Mouse (Mus musculus) left cerebral cortex, postnatal 14 days (tissue): ENCODE measurements around the gene Timd2. TPM values are rescaled to one million over a fixed set of nuclear protein-coding genes. Genes with fewer than 3 reads are reported as not detected.
"Not testable (repeated sequence)": the region's sequence is repeated elsewhere in the genome, so short reads cannot be mapped to it uniquely, and the experiment has no call there.

Experiments used
- DNase-seq, 2 experiments: peaks; one replicate each; pipeline ENCODE4 v3.0.0; 2021 to 2022; ENCODE audit warnings: low spot score in 2 of 2, mixed read lengths in 1 of 2
- intact Hi-C: fragments of 180-260 bp; cut with DNase I; formaldehyde crosslinking; loops from one replicate; pipeline ENCODE4 v1.15.1; 2025
- total RNA-seq, 2 experiments: library from RNA; stranded (reverse); gene quantifications; 2 replicates each; pipeline ENCODE4 v1.2.3; 2021

The Timd2 gene
- total RNA-seq, 2 experiments from 2014 or later, result not detected

DNA sequence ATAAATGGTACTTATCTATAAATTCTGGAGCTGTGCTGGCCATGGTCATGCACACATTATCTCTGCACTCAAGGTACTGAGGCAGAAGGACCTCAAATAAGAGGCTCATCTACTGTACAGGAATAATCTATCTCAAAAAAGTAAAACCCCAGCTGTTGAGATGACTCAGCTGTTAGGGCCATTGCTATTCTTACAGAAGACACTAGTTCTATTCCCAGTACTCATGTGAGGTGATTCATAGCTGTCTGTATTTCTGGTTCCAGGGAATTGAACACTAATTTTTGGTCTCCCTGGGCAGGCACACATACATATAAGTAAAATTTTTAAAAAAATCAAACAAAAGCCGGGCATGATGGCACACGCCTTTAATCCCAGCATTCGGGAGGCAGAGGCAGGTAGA is 39.8 kb downstream of the Timd2 start:
- no peak for DNase-seq
- intact Hi-C loops, result no loop called here

DNA sequence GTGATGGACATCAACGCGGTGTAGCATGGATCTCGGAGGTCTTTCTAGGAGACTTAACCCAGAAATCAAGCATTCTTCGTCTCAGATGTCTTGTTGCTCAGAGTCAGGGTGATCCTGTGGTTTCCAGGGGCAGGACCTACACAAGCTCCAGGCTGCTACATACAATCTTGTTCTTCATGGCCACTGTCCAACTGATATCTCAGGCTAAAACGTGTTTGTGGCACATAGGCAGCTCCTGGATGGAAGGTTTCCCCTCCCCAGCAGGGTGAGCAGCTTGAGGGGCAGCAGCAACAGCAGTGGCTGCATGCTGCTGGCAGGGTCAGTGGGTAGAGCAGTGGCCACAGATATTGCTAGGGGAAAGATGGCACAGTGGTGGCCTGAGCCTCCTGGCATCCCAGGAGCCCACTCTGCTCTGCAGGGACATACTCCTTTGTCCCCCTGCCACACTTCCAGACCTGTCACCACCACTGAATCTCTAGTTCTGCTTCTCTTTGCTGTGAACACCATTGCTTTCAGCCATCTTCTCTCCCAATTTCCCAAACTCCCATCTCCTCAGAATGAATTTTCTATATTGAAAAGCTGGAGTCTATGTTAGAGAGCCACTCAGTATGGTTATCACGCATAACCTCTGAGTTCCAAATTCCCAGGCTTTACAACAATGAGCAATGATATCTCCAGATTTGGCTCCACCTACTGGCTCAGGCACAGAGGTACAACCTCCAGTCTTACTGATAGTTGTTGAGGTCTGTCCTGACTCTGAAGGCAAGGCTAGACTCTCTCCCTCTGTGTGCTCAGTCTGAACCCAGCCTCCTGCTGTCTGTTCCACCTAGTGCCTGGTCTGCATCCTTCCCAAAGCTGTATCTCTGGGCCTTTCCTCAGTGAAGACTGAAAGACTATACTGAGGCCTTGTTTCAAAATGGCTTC is 41.0 kb downstream of the Timd2 start:
- DNase-seq, result peak; percentile 35 to 39
- intact Hi-C loops, result no loop called here

- intact Hi-C loops, result no loop called here
- DNase-seq, result no peak
Observed at GRCm38 (mm10) chr11:46663215-46663614, 43.6 kb downstream of the Timd2 start.

DNA sequence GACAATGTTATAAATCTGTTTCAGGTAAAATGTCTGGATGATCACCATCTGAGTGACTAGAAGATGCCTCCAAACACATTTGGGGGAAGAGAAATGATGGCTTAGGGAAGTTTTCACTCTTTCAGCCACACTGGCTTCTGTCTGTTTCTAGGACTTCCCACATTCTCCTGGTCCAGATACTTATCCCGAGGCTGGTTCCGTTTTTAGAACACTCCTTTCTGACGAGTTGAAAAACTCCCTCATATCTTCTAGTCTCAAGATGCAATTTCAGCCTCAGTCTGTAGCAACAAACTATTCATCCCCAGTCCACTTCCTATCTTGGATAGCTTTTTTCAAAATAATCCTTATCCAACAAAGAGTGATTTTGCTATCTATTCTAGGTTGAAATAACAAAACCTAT is 54.4 kb downstream of the Timd2 start:
- intact Hi-C loops, result no loop called here
- no peak for DNase-seq

DNA sequence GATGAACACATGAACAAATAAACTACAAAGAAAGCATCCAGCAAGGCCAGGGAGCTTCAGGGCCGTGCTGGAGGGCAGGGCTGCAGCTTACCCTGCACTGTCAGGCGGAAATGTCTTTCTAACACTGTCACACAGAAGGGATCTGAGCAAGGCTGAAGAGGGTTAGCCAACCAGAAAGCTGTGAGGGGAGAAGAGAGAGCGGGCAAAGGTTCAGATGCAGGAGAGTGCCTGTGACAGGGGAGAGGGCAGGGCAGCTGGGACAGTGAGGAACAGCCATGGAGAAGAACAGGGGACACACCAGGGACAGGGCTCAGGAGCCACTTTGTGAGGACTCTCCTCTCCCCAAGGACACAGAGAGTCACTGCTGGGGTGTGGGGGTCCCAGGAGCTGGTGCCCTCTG is 57.2 kb downstream of the Timd2 start:
- intact Hi-C loops, result loop anchor here (1.0 kb wide), 1 partner anchor 22 kb away; no protein-coding TSS in a partner anchor
- not testable (repeated sequence) for DNase-seq

DNA sequence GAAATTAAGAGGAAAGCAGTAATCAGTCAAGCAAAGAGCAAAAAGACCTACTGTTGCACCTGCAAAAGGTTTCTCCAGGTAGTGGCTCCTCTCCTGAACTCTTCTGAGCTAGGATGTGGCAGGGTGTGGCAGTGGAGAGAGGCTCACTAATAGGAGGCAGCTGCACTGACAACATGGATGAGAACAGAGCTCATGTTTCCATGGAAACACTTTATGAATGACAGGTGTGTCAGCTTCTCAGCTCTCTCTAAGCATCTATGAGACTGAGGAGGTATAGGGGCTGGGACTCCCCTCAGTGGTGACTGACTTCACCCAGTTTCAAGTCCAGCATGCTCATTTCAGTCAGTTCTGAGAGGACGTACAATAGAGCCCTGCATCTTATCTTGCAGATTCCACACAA is 62.0 kb downstream of the Timd2 start:
- intact Hi-C loops, result no loop called here
- DNase-seq, result no peak

- intact Hi-C loops, result no loop called here
- no peak for DNase-seq
Observed at GRCm38 (mm10) chr11:46636568-46636967, 70.3 kb downstream of the Timd2 start.

DNA sequence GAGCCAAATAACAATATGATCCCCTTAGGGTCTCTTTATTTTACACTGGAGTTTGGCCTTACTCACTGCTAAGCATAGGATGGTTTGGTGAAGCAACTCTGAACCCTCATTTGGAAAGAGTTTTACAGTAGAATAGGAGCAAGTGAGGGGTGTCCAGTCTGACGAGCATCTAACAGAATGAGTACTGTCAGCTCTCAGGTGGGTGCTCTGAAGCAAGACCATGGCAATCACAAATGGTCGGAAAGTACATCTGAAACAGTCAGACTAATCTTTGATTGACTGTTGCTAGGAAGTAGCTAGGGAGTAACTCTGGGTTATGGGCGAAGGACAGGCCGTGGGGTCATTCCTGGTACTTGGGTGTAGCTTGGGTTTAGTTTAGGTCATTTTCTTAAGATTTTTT is 71.3 kb downstream of the Timd2 start:
- DNase-seq, intact Hi-C loops: not testable (repeated sequence)

- intact Hi-C loops, result loop anchor here (5.0 kb wide), 1 partner anchor 194 kb away; the partner anchor contains the start of gene Med7
- peak; percentile 55 to 56 for DNase-seq
Observed at GRCm38 (mm10) chr11:46631635-46632034, 75.2 kb downstream of the Timd2 start.

- DNase-seq, result no peak
- intact Hi-C loops, result loop anchor here (10.0 kb wide), 1 partner anchor 85 kb away; no protein-coding TSS in a partner anchor
Observed at GRCm38 (mm10) chr11:46629211-46629795, 77.6 kb downstream of the Timd2 start, which contains the start of gene Dppa1. Dppa1 (minus strand) TSS chr11:46629261.

DNA sequence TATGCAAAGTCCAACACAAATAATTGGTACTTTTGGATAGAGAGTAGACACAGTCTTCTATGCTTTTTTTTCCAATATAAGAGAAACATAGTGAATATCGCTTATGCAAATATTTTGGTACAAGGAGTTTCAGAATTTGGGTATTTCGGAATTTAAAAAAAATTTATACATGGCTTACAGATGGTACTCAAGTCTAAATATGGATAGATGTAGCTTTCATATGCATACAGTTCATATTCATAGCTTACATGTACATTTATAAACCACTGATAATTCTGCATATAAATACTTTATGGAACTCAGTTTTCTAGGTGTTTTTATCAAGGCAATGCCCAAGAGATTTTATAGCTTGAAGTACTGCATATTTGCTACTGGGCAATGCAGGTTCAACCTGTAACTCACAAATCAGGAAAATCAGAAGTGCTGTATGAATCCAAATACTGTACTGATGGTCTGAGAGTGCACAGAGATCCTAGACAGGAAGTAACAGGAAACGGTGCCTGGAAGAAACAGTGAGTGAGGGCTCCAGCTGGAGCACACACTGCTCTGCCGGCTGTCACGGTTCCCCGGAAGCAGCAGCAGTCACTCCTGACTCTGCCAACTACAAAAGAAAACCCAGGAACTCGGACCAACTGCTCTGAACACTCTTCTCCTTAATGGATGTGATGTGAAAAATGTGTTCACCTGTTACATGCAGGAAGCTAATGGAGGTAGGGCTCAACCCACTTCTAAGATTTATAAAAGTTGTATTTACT is 86.3 kb downstream of the Timd2 start:
- intact Hi-C loops, result loop anchor here (10.0 kb wide), 1 partner anchor 76 kb away; no protein-coding TSS in a partner anchor
- no peak for DNase-seq

DNA sequence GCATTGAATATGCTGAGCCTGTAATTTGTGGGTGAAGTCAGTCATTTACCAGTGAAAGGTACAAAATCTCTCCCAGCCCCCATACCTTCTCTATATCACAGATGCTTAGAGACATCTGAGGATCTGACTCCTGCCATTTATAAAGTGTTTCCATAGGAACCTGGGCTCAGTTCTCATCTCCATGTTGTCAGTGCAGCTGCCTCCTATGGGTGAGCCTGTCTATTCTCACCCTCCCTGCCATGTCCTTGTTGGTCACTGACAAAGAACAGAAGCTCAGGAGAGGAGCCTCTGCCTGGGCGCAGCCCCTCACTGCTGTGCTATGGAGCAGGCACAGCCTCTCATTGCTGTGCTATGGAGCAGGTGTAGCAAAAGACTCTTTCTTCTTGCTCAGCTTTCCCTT is 86.9 kb downstream of the Timd2 start:
- intact Hi-C loops, result loop anchor here (10.0 kb wide), 1 partner anchor 75 kb away; no protein-coding TSS in a partner anchor
- DNase-seq, result no peak

Other genes starting within 250 kb of the Timd2 start
- not detected for gene Gm12169, start 182.8 kb downstream of the Timd2 start, total RNA-seq
- gene BC053393, start 135.5 kb downstream of the Timd2 start, total RNA-seq, result under 1 TPM; 0.29 to 0.32 TPM
- gene Dppa1, start 77.8 kb downstream of the Timd2 start, total RNA-seq, result not detected
- gene Havcr1, start 28.0 kb upstream of the Timd2 start, total RNA-seq, result not detected
- gene Timd4, start 103.7 kb upstream of the Timd2 start, total RNA-seq, result not detected